19 mouse cellular contexts compared by ENCODE assay signal in the genomic region with DNA sequence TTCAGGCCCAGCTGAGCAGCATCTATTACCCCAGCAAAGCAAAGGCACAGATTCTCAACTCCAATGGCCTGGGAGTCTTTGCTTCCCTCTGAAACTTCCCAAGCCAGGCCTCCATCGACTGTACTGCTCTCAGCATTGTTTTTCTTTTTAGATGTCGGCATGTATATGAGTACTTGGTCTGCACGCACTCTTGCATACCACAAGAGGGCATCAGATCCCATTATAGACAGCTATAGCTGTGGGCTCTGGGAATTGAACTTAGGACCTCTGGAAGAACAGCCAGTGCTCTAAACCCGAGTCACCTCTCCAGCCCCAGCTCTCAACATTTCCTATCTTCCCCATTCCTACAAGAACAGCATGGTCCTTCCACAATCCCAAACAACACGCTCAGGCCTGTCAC. TPM values are rescaled to one million over a fixed set of nuclear protein-coding genes. Genes with fewer than 3 reads are reported as not detected.
DNase-seq lines count a peak whose midpoint lies in the region; ATAC-seq and TF ChIP-seq lines count a peak whose summit lies in the region.
"Had no signal": no experiment of that assay in that cellular context is flagged by ENCODE, and none has a peak within 500 bp of the region (broad histone marks: within the 10 kb centered on the region; RNA-seq: fewer than 3 reads in every experiment).

No protein-coding gene starts in this region.

- no peak overlapping the region for H3K27ac ChIP-seq in heart, postnatal 0 days (ENCODE audit: low read depth)
- no peak overlapping the region for H3K27ac ChIP-seq in heart, embryonic 12.5 days (ENCODE audit: poor library complexity, severe bottlenecking)
- no peak overlapping the region for H3K27ac ChIP-seq in liver, postnatal 0 days (ENCODE audit: low read depth)
- no peak overlapping the region for H3K27ac ChIP-seq in cerebellum, adult 2 months (ENCODE audit: insufficient read depth, low read length)
- H3K27ac ChIP-seq: limb, embryonic 12.5 days had no signal

- no peak for TF ChIP-seq POLR2A in cerebellum, adult 2 months (IDR thresholded peaks at IDR 0.05; ENCODE audit: borderline replicate concordance, insufficient read depth, low read length)

- no peaks in the 10 kb centered on the region for H3K9me3 ChIP-seq in heart, postnatal 0 days (replicated peaks; ENCODE audit: control insufficient read depth, low read length)
- no peaks in the 10 kb centered on the region for H3K9me3 ChIP-seq in heart, embryonic 12.5 days (replicated peaks)
- H3K9me3 ChIP-seq in liver, postnatal 0 days (ENCODE audit: low read length): no peaks in the 10 kb centered on the region
- H3K9me3 ChIP-seq in E14TG2a.4 (ENCODE audit: low read length): peaks cover 12% of the 10 kb centered on the region
- H3K9me3 ChIP-seq: limb, embryonic 12.5 days had no signal

- H3K9ac ChIP-seq in heart, postnatal 0 days (replicated peaks; ENCODE audit: low read depth, low read length): no peak overlapping the region
- H3K9ac ChIP-seq in heart, embryonic 12.5 days: no peak overlapping the region
- no peak overlapping the region for H3K9ac ChIP-seq in liver, postnatal 0 days (replicated peaks)
- H3K9ac ChIP-seq: limb, embryonic 12.5 days had no signal

- H3K27me3 ChIP-seq in heart, postnatal 0 days (ENCODE audit: control insufficient read depth, insufficient read depth, low read length): no peaks in the 10 kb centered on the region
- no peaks in the 10 kb centered on the region for H3K27me3 ChIP-seq in heart, embryonic 12.5 days (replicated peaks)
- H3K27me3 ChIP-seq in liver, postnatal 0 days (ENCODE audit: insufficient read depth, low read length): no peaks in the 10 kb centered on the region
- H3K27me3 ChIP-seq in E14TG2a.4 (ENCODE audit: insufficient read depth, low read length): no peaks in the 10 kb centered on the region
- no peaks in the 10 kb centered on the region for H3K27me3 ChIP-seq in cerebellum, adult 2 months (ENCODE audit: control insufficient read depth, insufficient read depth, low read length)
- H3K27me3 ChIP-seq: limb, embryonic 12.5 days had no signal

- whole genome bisulfite sequencing in heart, postnatal 0 days: 85% methylated on average over 5 of the region's 5 CpGs
- WGBS in heart, embryonic 12.5 days: 78% methylated on average over 5 of the region's 5 CpGs
- WGBS in liver, postnatal 0 days (ENCODE audit: insufficient replicate concordance): 75% methylated on average over 5 of the region's 5 CpGs
- WGBS in cerebellum, adult 2 months: 90% methylated on average over 5 of the region's 5 CpGs

- no peak overlapping the region for H3K4me3 ChIP-seq in heart, postnatal 0 days (ENCODE audit: low read depth, low read length)
- H3K4me3 ChIP-seq in heart, embryonic 12.5 days: no peak overlapping the region
- H3K4me3 ChIP-seq in liver, postnatal 0 days (ENCODE audit: low read depth, low read length): no peak overlapping the region
- H3K4me3 ChIP-seq in E14TG2a.4 (replicated peaks; ENCODE audit: low read length): no peak overlapping the region
- no peak overlapping the region for H3K4me3 ChIP-seq in cerebellum, adult 2 months (replicated peaks; ENCODE audit: insufficient read depth, low read depth, low read length)
- H3K4me3 ChIP-seq: erythroblast, embryonic 14.5 days; limb, embryonic 12.5 days had no signal

- peaks cover 11% of the 10 kb centered on the region; the same call in 1 of the 2 replicates for H3K4me1 ChIP-seq in heart, postnatal 0 days (ENCODE audit: control insufficient read depth, insufficient read depth)
- H3K4me1 ChIP-seq in heart, embryonic 12.5 days (replicated peaks): peaks cover 18% of the 10 kb centered on the region
- H3K4me1 ChIP-seq in liver, postnatal 0 days (ENCODE audit: insufficient read depth): peaks cover 22% of the 10 kb centered on the region
- peaks cover 21% of the 10 kb centered on the region for H3K4me1 ChIP-seq in E14TG2a.4 (replicated peaks; ENCODE audit: low read depth, low read length)
- H3K4me1 ChIP-seq in cerebellum, adult 2 months (ENCODE audit: control insufficient read depth, insufficient read depth, low read length): no peaks in the 10 kb centered on the region; the same call in 1 of the 2 replicates

- 0 out of 2 replicates have a peak, but pooled peaks cover 4% of the 10 kb centered on the region for H3K36me3 ChIP-seq in heart, postnatal 0 days (replicated peaks; ENCODE audit: control insufficient read depth, insufficient read depth, low read length)
- H3K36me3 ChIP-seq in heart, embryonic 12.5 days: peaks cover 9% of the 10 kb centered on the region
- H3K36me3 ChIP-seq in liver, postnatal 0 days (replicated peaks; ENCODE audit: insufficient read depth, low read length): no peaks in the 10 kb centered on the region
- H3K36me3 ChIP-seq in E14TG2a.4 (ENCODE audit: insufficient read depth, low read length): no peaks in the 10 kb centered on the region

- no peak for TF ChIP-seq EP300 in heart, postnatal 0 days (IDR thresholded peaks at IDR 0.05; ENCODE audit: low read depth)
- TF ChIP-seq EP300 in liver, postnatal 0 days (IDR thresholded peaks at IDR 0.05; ENCODE audit: low read depth): no peak

- TF ChIP-seq CTCF in heart, postnatal 0 days (IDR thresholded peaks at IDR 0.05; ENCODE audit: low read depth): peak; percentile 17
- peak; percentile 45 for TF ChIP-seq CTCF in liver, postnatal 0 days (IDR thresholded peaks at IDR 0.05; ENCODE audit: low read depth)
- TF ChIP-seq CTCF in E14TG2a.4 (conservative IDR thresholded peaks at IDR 0.05; ENCODE audit: low read length): peak; percentile 60
- no peak for TF ChIP-seq CTCF in cerebellum, adult 2 months (IDR thresholded peaks at IDR 0.05; ENCODE audit: borderline replicate concordance, insufficient read depth, low read depth, low read length)

- no peak overlapping the region for H3K4me2 ChIP-seq in heart, postnatal 0 days (ENCODE audit: low read depth, low read length)
- no peak overlapping the region for H3K4me2 ChIP-seq in heart, embryonic 12.5 days
- no peak overlapping the region for H3K4me2 ChIP-seq in liver, postnatal 0 days (ENCODE audit: low read depth, low read length)
- H3K4me2 ChIP-seq: limb, embryonic 12.5 days had no signal

- no peak for ATAC-seq in heart, postnatal 0 days (ENCODE audit: insufficient read depth, low read depth)
- no peak for ATAC-seq in heart, embryonic 12.5 days (ENCODE audit: insufficient number of reproducible peaks, low FRiP score)
- no peak for ATAC-seq in liver, postnatal 0 days

- DNase-seq in heart, postnatal 0 days (ENCODE audit: low spot score): no peak
- no peak for DNase-seq in liver, postnatal 0 days
- DNase-seq in liver (no peak), ZHBTc4 (ENCODE audit: low read depth, low spot score) (peak; percentile 56)
- DNase-seq in cerebellum, adult 2 months: no peak
- no peak for DNase-seq in left cerebral cortex, adult 9 months (ENCODE audit: low spot score in 2 of 2)
- DNase-seq: cerebellum, adult 9-10 months; layer of hippocampus, postnatal 36 days; lung, postnatal 10 days; right cerebral cortex, adult 18-20 months had no signal

RNA-seq across cellular contexts. Expression of a gene that starts 2.5 kb away (rescaled TPM):
- 2.8 and 3.2 TPM in 2 replicates for total RNA-seq in heart, postnatal 0 days (2014; rRNA removed; ENCODE audit: low replicate concordance)
- 2.9 and 3.0 TPM in 2 replicates for polyA plus RNA-seq in heart, postnatal 0 days (2015; fragmentation: Nextera tagmentation; extraction: Ambion mirVana)
- 5.6 and 6.0 TPM in 2 replicates for polyA plus RNA-seq in heart, embryonic 12.5 days (2016; fragmentation: Nextera tagmentation; extraction: Ambion mirVana)
- polyA plus RNA-seq in liver, postnatal 0 days (2015; fragmentation: Nextera tagmentation; extraction: Ambion mirVana): 1.4 and 1.6 TPM in 2 replicates
- 5.4 and 5.6 TPM in 2 replicates for polyA plus RNA-seq in cerebellum, adult 2 months (2012; rRNA removed)
- polyA plus RNA-seq: erythroblast, embryonic 14.5 days had no signal

RNA-seq across cellular contexts. Expression of a gene that starts 30.2 kb away (rescaled TPM):
- total RNA-seq in heart, postnatal 0 days (2014; rRNA removed; ENCODE audit: low replicate concordance): not detected in 2 replicates
- not detected in 2 replicates for polyA plus RNA-seq in heart, postnatal 0 days (2015; fragmentation: Nextera tagmentation; extraction: Ambion mirVana)
- polyA plus RNA-seq in heart, embryonic 12.5 days (2016; fragmentation: Nextera tagmentation; extraction: Ambion mirVana): not detected in 2 replicates
- not detected in 2 replicates for polyA plus RNA-seq in liver, postnatal 0 days (2015; fragmentation: Nextera tagmentation; extraction: Ambion mirVana)
- polyA plus RNA-seq in cerebellum, adult 2 months (2012; rRNA removed): not detected in 2 replicates
- total RNA-seq: ES-E14; granulocyte monocyte progenitor cell, adult 5-6 weeks; heart, postnatal 25 days; neutrophil, adult 5-6 weeks had no signal
- polyA plus RNA-seq: erythroblast, embryonic 14.5 days; frontal cortex, adult 2 months; limb, embryonic 12.5 days had no signal
